Mouse (Mus musculus) erythroblast, embryonic 14.5 days (primary cell): ENCODE data around the gene Trank1.

Source experiments
- GATA1 ChIP-seq: IDR thresholded peaks from 2 replicates; pipeline ENCODE4 v1.6.1; 2012; ENCODE audit warnings: low read length, inconsistent platforms, mixed read lengths
- TAL1 ChIP-seq: IDR thresholded peaks from 3 replicates; pipeline ENCODE4 v1.6.1; 2012; ENCODE audit warnings: low read length, inconsistent platforms, mixed read lengths

GRCm38 (mm10) chr9:111351641-111352040 is 40.1 kb downstream of the Trank1 start:
- TF ChIP-seq GATA1 (no peak), TAL1 (no peak)
